Mouse (Mus musculus) stomach, postnatal 0 days (tissue): ENCODE results near the gene Ifngr2. TPM values are rescaled to one million over a fixed set of nuclear protein-coding genes. Genes with fewer than 3 reads are reported as not detected.

Source experiments
- ATAC-seq: fragments of 200-750 bp; cut with Nextera tagmentation; 2 replicates; pipeline ENCODE4 v1.8.0; 2017; ENCODE audit not compliant: low FRiP score, low TSS enrichment
- DNase-seq: peaks from one replicate; pipeline ENCODE4 v3.0.0-alpha.2; 2016; ENCODE audit warnings: low spot score
- H3K27ac ChIP-seq: fragments of 300-500 bp; sonication (generic); replicated peaks from 2 replicates; pipeline ENCODE4 v1.5.1; 2014; ENCODE audit warnings: mild to moderate bottlenecking, control low read depth
- H3K27me3 ChIP-seq: fragments of 300-500 bp; sonication (generic); 2 replicates; pipeline ENCODE4 v1.6.1; 2014; ENCODE audit warnings: low read length; ENCODE audit not compliant: control insufficient read depth, insufficient read depth
- H3K36me3 ChIP-seq: fragments of 300-500 bp; sonication (generic); 2 replicates; pipeline ENCODE4 v1.6.1; 2014; ENCODE audit warnings: low read length, mixed read lengths; ENCODE audit not compliant: control insufficient read depth, insufficient read depth
- H3K4me1 ChIP-seq: fragments of 300-500 bp; sonication (generic); replicated peaks from 2 replicates; pipeline ENCODE4 v1.6.1; 2014; ENCODE audit warnings: antibody characterized with exemption; ENCODE audit not compliant: control insufficient read depth, insufficient read depth
- H3K4me2 ChIP-seq: fragments of 300-500 bp; sonication (generic); replicated peaks from 2 replicates; pipeline ENCODE4 v1.6.1; 2014; ENCODE audit warnings: low read depth, mild to moderate bottlenecking, control low read depth, moderate library complexity
- H3K4me3 ChIP-seq: fragments of 300-500 bp; sonication (generic); 2 replicates; pipeline ENCODE4 v1.5.1; 2014; ENCODE audit warnings: low read depth, low read length, control low read depth
- H3K9ac ChIP-seq: fragments of 300-500 bp; sonication (generic); 2 replicates; pipeline ENCODE4 v1.6.1; 2014; ENCODE audit warnings: mild to moderate bottlenecking, low read length, control low read depth, mixed read lengths
- H3K9me3 ChIP-seq: fragments of 300-500 bp; sonication (generic); 2 replicates; pipeline ENCODE4 v1.6.1; 2016; ENCODE audit warnings: low read length; ENCODE audit not compliant: control insufficient read depth
- CTCF ChIP-seq: IDR thresholded peaks from 2 replicates; pipeline ENCODE4 v1.5.1; 2016; ENCODE audit warnings: antibody characterized with exemption, low read depth, mild to moderate bottlenecking, moderate library complexity
- EP300 ChIP-seq: optimal IDR thresholded peaks from 2 replicates; pipeline ENCODE3; 2016; ENCODE audit warnings: antibody characterized with exemption
- WGBS: fragments of 180-500 bp; shearing (Covaris S2); extraction: QIAGEN DNeasy Blood & Tissue Kit; methylation state at CpG from one replicate; pipeline ENCODE4 v1.1.7; 2014; 5-methylcytosine and 5-hydroxymethylcytosine counted together
- polyA plus RNA-seq: library from polyadenylated mRNA; unstranded; fragments of >200 nt; fragmentation: Nextera tagmentation; extraction: Ambion mirVana; gene quantifications from 2 replicates; pipeline ENCODE4 v1.2.1, GENCODE M21; 2015

Gene Ifngr2
- polyA plus RNA-seq, 1 experiment from 2014 or later = 57.8 TPM

DNA sequence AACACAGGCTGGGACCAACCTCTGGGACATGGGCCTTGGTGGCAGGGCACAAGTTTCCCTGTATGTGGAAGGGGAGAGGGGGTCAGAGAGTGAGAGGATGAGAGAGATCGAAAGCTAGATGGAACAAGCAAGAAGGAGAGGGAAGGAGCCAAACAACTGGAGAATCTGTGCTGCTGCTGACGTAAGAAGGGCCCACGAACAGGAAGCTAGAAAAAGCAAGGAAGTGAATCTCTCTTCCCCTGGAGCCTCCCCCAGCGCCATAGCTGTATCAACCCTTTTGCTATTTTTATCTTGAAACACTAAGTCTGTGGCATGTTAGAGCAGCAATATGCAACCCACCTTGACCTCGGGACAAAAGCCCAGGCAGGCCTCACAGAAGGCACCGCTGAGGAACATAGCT, 8.8 kb upstream of the Ifngr2 start:
- no peaks in the 10 kb centered on the region for H3K9me3 ChIP-seq
- no peak overlapping the region for H3K4me3 ChIP-seq
- DNase-seq (no peak), ATAC-seq (no peak)
- H3K36me3 ChIP-seq = no peaks in the 10 kb centered on the region
- TF ChIP-seq EP300 (no peak), CTCF (no peak)
- 69% methylated on average over 6 of the region's 6 CpGs for WGBS
- no peak overlapping the region; the same call in none of the 2 replicates for H3K27ac ChIP-seq
- no peaks in the 10 kb centered on the region for H3K4me1 ChIP-seq
- no peak overlapping the region for H3K4me2 ChIP-seq
- no peaks in the 10 kb centered on the region for H3K27me3 ChIP-seq
- no peak overlapping the region for H3K9ac ChIP-seq

DNA sequence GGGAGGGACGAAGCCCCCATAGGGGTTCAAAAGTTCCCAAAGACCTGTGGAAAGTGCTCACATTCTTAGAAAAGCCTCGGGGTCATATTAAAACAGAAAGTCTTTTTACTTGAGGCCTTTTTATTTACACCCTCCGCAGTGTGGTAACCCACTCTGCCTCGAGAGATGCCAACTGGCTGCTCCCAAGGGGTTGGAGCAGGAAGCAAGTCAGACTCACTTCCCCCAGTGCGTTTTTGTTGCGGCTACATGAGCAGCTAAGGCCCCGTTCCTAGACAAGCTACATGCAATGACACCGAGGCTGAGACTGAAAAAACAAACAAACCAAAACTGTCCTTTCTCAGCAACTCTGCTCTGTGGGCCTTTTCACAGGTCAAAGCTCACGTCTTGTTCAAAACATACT, 8.4 kb upstream of the Ifngr2 start:
- H3K9ac ChIP-seq = no peak overlapping the region
- no peak overlapping the region for H3K4me3 ChIP-seq
- no peak for ATAC-seq
- no peak for DNase-seq
- no peaks in the 10 kb centered on the region for H3K9me3 ChIP-seq
- H3K36me3 ChIP-seq = no peaks in the 10 kb centered on the region
- WGBS = 50% methylated on average over 9 of the region's 9 CpGs
- H3K27me3 ChIP-seq = no peaks in the 10 kb centered on the region
- no peak overlapping the region for H3K4me2 ChIP-seq
- H3K27ac ChIP-seq = no peak overlapping the region; the same call in 1 of the 2 replicates
- H3K4me1 ChIP-seq = no peaks in the 10 kb centered on the region
- TF ChIP-seq EP300 = no peak
- TF ChIP-seq CTCF = no peak

DNA sequence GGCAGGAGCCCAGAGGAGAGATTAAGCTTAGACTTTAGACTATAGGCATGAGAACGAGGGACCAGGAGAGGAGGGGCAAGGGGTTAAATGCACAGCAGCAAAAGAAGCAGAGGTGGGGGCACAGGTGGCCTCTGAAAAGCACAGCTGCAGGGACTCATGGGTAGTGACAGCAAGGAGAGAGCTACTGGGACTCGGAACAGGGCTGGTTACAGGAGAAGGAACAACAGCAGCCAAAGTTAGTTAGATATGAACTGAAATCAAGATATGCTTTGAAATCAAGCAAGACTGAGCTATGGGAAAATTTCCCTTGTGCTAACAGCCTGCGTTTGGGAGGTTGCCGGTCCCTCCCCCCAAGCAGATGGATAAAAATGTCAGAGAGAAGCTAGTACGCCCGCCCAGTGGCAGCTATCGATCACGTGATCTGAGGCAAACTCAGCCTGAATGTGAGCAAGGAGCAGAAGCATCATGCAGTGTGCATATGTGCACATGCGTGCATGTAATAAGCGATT, 5.2 kb upstream of the Ifngr2 start:
- WGBS = 19% methylated on average over 10 of the region's 10 CpGs
- Histone ChIP-seq H3K4me2 (0 out of 2 replicates have a peak overlapping the region, but pooled peaks have one; percentile 14), H3K27me3 (no peaks in the 10 kb centered on the region), H3K27ac (peak overlapping the region; percentile 49), H3K9ac (no peak overlapping the region), H3K4me1 (no peaks in the 10 kb centered on the region), H3K9me3 (no peaks in the 10 kb centered on the region), H3K4me3 (no peak overlapping the region), H3K36me3 (no peaks in the 10 kb centered on the region)
- TF ChIP-seq EP300 (no peak), CTCF (no peak)
- DNase-seq = peak; percentile 61
- peak; percentile 74 for ATAC-seq

DNA sequence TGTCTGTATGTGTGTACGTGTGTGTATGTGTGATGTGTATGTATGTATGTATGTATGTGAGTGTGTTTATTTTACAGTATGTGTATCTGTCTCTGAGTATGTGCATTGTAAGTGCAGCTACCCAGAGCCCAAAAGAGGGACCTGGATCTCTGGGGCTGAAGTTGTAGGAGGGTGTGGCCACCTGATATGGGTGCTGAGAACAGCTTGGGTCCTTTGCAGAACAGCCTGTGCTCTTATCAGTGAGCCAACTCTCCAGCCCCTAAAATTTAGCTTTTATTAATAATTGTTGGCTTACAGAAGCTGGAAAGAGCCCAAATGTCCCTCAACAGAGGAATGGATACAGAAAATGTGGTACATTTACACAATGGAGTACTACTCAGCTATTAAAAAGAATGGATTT, 3.3 kb upstream of the Ifngr2 start:
- H3K4me3 ChIP-seq = no peak overlapping the region
- H3K4me1 ChIP-seq = peaks cover 5% of the 10 kb centered on the region
- H3K27ac ChIP-seq = no peak overlapping the region
- no peak for TF ChIP-seq CTCF
- no peak for TF ChIP-seq EP300
- no peaks in the 10 kb centered on the region for H3K36me3 ChIP-seq
- no peak overlapping the region for H3K4me2 ChIP-seq
- H3K9ac ChIP-seq = no peak overlapping the region
- H3K27me3 ChIP-seq = no peaks in the 10 kb centered on the region
- DNase-seq (no peak), ATAC-seq (no peak)
- no peaks in the 10 kb centered on the region for H3K9me3 ChIP-seq
- WGBS = 94% methylated on average over 1 of the region's 1 CpGs

DNA sequence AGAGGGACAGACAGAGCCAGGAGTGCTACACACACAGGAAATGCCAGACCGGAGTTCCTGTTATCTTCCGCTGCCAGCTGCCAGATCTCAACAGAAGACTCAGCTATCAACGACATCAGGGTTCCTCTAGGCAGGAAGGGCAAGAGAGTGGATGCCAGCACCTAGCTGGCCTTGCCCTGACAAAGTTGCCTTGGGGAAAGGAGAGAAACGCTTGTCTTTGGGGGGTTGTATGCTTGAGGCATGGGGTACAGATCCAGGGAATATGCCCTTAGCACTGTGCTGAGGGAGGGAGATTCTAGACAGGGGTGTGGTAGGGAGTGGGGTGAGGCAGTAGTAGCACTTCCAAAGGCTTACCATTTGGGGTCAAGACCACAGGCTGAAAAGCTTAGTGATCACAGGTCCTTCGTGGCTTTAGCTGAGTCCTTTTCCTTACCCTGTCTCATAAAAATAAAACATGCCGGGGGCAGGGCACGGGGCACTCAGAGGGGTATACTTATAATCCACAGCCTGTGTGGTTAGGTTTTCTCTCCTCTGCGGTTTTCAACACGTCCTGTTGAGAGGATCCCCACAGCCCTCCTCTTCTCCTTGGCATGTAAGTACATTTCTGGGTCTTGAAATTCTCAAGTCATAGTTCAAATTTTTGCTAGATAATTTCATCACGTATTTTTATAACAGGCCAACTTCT, 1.1 kb upstream of the Ifngr2 start:
- no peaks in the 10 kb centered on the region for H3K27me3 ChIP-seq
- no peaks in the 10 kb centered on the region for H3K9me3 ChIP-seq
- H3K27ac ChIP-seq = peak overlapping the region; percentile 49; the same call in 1 of the 2 replicates
- no peaks in the 10 kb centered on the region for H3K36me3 ChIP-seq
- no peak overlapping the region for H3K4me3 ChIP-seq
- no peak for TF ChIP-seq EP300
- no peak overlapping the region for H3K4me2 ChIP-seq
- 57% methylated on average over 10 of the region's 10 CpGs for WGBS
- no peak for DNase-seq
- H3K9ac ChIP-seq = no peak overlapping the region
- no peak for ATAC-seq
- peaks cover 7% of the 10 kb centered on the region for H3K4me1 ChIP-seq

DNA sequence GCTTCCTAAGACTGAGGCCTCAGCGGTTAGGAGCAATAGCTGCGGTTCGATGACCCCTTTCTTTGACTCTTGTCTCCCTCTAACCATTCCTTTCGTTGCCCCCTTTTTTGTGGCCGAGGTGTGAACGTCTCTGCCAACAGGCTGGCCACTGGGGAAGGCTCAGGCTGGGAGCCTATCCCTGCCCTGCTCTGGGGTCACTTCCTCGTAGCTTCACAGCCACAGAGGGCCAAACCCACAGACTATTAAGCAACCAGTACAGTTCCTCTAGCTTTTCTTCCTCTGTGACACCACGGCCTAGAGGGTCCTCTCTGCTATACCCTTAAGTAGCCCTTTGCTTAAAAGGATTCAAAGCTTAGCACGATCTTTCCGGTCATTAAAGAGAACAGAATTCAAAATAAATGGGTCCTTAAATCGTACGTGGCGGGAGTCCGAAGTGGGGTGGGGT, 459 bp upstream of the Ifngr2 start:
- TF ChIP-seq CTCF (no peak), EP300 (no peak)
- DNase-seq = peak; percentile 48
- Histone ChIP-seq H3K27ac (peak overlapping the region; percentile 90), H3K9me3 (no peaks in the 10 kb centered on the region), H3K4me2 (peak overlapping the region; percentile 79), H3K4me1 (peaks cover 7% of the 10 kb centered on the region), H3K36me3 (no peaks in the 10 kb centered on the region), H3K9ac (peak overlapping the region; percentile 97), H3K27me3 (no peaks in the 10 kb centered on the region), H3K4me3 (peak overlapping the region; percentile 93)
- ATAC-seq = peak; percentile 54
- 17% methylated on average over 14 of the region's 14 CpGs for WGBS
